Mouse (Mus musculus) forebrain, embryonic 16.5 days (tissue): ENCODE measurements at regions not wholly inside any gene's neighbourhood (a gene's known extent, or its start where the extent isn't known, plus 50 kb on each side); places are given as distances from the start of the nearest gene placed in this dataset.

ENCODE experiments used
- ATAC-seq: fragments of 200-750 bp; cut with Nextera tagmentation; 2 replicates; pipeline ENCODE4 v1.8.0; 2017; ENCODE audit warnings: mild to moderate bottlenecking, moderate library complexity
- H3K27ac ChIP-seq: fragments of 300-500 bp; sonication (generic); 2 replicates; pipeline ENCODE4 v1.5.1; 2014; ENCODE audit warnings: low read length, control low read depth
- H3K27me3 ChIP-seq: fragments of 300-500 bp; sonication (generic); replicated peaks from 2 replicates; pipeline ENCODE4 v1.6.1; 2014; ENCODE audit warnings: low read length; ENCODE audit not compliant: control insufficient read depth, insufficient read depth
- H3K36me3 ChIP-seq: fragments of 300-500 bp; sonication (generic); 2 replicates; pipeline ENCODE4 v1.6.1; 2014; ENCODE audit not compliant: control insufficient read depth, insufficient read depth
- H3K4me1 ChIP-seq: fragments of 300-500 bp; sonication (generic); replicated peaks from 2 replicates; pipeline ENCODE4 v1.6.1; 2014; ENCODE audit warnings: low read length; ENCODE audit not compliant: control insufficient read depth, insufficient read depth
- H3K4me2 ChIP-seq: fragments of 300-500 bp; sonication (generic); 2 replicates; pipeline ENCODE4 v1.6.1; 2014; ENCODE audit warnings: mild to moderate bottlenecking, low read length, control low read depth
- H3K4me3 ChIP-seq: fragments of 300-500 bp; sonication (generic); replicated peaks from 2 replicates; pipeline ENCODE4 v1.5.1; 2014; ENCODE audit warnings: mild to moderate bottlenecking, low read length, control low read depth
- H3K9ac ChIP-seq: fragments of 300-500 bp; sonication (generic); replicated peaks from 2 replicates; pipeline ENCODE4 v1.6.1; 2014; ENCODE audit warnings: low read depth, low read length, control low read depth
- H3K9me3 ChIP-seq: fragments of 300-500 bp; sonication (generic); 2 replicates; pipeline ENCODE4 v1.6.1; 2016; ENCODE audit warnings: low read length; ENCODE audit not compliant: control insufficient read depth
- WGBS: fragments of 180-500 bp; shearing (Covaris S2); extraction: QIAGEN DNeasy Blood & Tissue Kit; methylation state at CpG from one replicate; pipeline ENCODE4 v1.1.7; 2014; 5-methylcytosine and 5-hydroxymethylcytosine counted together

GRCm38 (mm10) chr5:73948031-73948899 is 120.0 kb downstream of the Usp46 start:
- H3K36me3 ChIP-seq: no peaks in the 10 kb centered on the region
- WGBS: 88% methylated on average over 9 of the region's 9 CpGs
- peaks cover 17% of the 10 kb centered on the region for H3K4me1 ChIP-seq
- H3K9ac ChIP-seq: no peak overlapping the region
- no peaks in the 10 kb centered on the region for H3K27me3 ChIP-seq
- no peak overlapping the region for H3K4me3 ChIP-seq
- no peaks in the 10 kb centered on the region for H3K9me3 ChIP-seq
- H3K4me2 ChIP-seq: no peak overlapping the region
- ATAC-seq: no peak
- H3K27ac ChIP-seq: no peak overlapping the region
